Mouse (Mus musculus) liver, adult 2 months (tissue): ENCODE measurements at regions not wholly inside any gene's neighbourhood (a gene's known extent, or its start where the extent isn't known, plus 50 kb on each side); places are given as distances from the start of the nearest gene placed in this dataset.

Experiments
- CTCF ChIP-seq: fragments of 200-500 bp; IDR thresholded peaks from 2 replicates; pipeline ENCODE4 v1.5.1; 2011; ENCODE audit warnings: low read depth, low read length, control low read depth
- POLR2A ChIP-seq: fragments of 200-500 bp; IDR thresholded peaks from 2 replicates; pipeline ENCODE4 v1.6.1; 2011; ENCODE audit warnings: low read length, control low read depth; ENCODE audit not compliant: insufficient read depth; ENCODE audit errors: extremely low read depth

DNA sequence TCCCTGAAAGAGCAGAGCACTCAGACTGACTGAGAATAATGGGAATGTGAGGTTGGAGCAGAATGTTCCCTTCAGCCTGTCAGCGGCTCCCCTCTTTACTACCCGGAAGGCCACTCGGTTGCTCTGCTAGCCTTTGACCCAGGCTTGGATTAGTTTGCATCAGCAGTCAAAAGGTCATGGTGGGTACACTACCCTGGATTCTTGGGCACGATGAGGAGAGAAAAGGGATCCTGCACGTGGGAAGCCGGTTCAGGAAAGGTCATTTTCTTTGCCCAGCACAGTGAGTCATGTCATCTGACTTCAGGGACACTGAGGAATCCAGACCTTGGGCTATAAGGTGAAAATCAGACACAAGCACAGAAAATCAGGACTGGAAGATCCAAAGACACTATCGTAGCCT, 443.3 kb downstream of the Rps24 start:
- TF ChIP-seq CTCF, result no peak
- no peak for TF ChIP-seq POLR2A
